Mouse (Mus musculus): Measurements from ENCODE around the gene Gmpr2. TPM values are rescaled to one million over a fixed set of nuclear protein-coding genes. Genes with fewer than 3 reads are reported as not detected.

The Gmpr2 gene
- total and polyA plus RNA-seq, 3 experiments: 8.1 to 11.8 (median 9.0) TPM

DNA sequence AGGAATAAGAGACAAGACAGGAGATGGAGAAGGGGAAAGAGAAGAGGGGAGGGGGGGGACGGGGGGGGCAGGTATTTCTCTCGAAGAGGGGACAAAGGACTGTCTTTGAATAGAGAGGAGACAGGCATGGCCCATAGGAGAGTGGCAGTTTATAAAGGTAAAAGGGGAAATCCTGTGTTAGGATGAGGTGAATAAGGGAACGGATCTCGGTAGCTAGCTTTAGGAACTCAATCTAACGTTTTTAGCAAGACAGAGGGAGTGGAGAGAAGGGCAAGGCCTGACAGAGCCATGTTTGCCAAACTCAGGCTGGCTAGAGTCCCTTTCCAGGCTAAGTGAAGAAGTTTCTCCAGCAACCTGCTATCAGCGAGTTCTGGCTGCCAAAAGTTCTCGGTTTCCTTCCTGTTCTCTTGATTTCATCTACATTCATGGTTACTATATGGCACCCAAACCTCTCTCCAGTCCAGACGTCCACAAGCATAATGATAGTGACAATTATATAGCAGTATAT is 50.8 kb downstream of the Gmpr2 start:
- peak overlapping the region; percentile 84; the same call in 1 of the 2 replicates for H3K27ac ChIP-seq
- no peaks in the 10 kb centered on the region for H3K27me3 ChIP-seq (ENCODE audit: control insufficient read depth, insufficient read depth, low read length)
- intact Hi-C loops (cut with DNase I): loop anchor here (1.0 to 10.0 kb wide), 4 partner anchors 21 to 238 kb away; partner anchors contain the start of gene Tm9sf1
- no peaks in the 10 kb centered on the region for H3K36me3 ChIP-seq (ENCODE audit: control insufficient read depth, insufficient read depth, low read length)
- H3K9ac ChIP-seq (ENCODE audit: low read depth, low read length): no peak overlapping the region
- peak overlapping the region; percentile 90; the same call in 1 of the 2 replicates for H3K4me3 ChIP-seq
- 35% methylated on average over 8 of the region's 8 CpGs for WGBS
- TF ChIP-seq POLR2A (IDR thresholded peaks at IDR 0.05; ENCODE audit: insufficient read depth, low read depth, low read length) (no peak), CTCF (IDR thresholded peaks at IDR 0.05) (no peak), EP300 (IDR thresholded peaks at IDR 0.05; ENCODE audit: insufficient read depth, low read depth, low read length) (no peak)
- no peaks in the 10 kb centered on the region for H3K79me2 ChIP-seq (replicated peaks; ENCODE audit: control insufficient read depth, insufficient read depth, low read length)
- no peak for DNase-seq
- no peaks in the 10 kb centered on the region; the same call in 1 of the 2 replicates for H3K4me1 ChIP-seq (ENCODE audit: control insufficient read depth, insufficient read depth, low read length)

DNA sequence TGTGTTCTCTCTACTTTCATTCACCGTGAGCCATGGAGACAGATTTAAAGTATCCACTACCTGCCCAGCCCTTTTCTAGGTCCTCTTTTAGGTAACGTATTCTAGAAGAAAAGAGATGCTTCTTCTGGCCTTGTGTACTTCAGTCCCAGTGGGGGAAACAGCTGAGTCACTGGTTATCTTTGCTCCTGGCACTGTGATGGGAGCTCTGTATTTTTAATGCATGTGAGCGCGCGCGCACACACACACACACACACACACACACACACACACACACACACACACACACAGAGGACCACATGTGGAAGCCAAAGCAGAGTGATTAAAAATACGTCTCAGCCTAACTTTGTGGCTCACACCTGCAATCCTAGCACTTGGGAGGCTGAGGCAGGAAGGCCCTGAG is 51.7 kb downstream of the Gmpr2 start:
- H3K9ac ChIP-seq (ENCODE audit: low read depth, low read length): no peak overlapping the region
- H3K27me3 ChIP-seq (ENCODE audit: control insufficient read depth, insufficient read depth, low read length): no peaks in the 10 kb centered on the region
- H3K27ac ChIP-seq: no peak overlapping the region
- DNase-seq: no peak
- H3K4me3 ChIP-seq: no peak overlapping the region
- no peaks in the 10 kb centered on the region for H3K36me3 ChIP-seq (ENCODE audit: control insufficient read depth, insufficient read depth, low read length)
- intact Hi-C loops (cut with DNase I): loop anchor here (2.0 to 10.0 kb wide), 3 partner anchors 41 to 239 kb away; partner anchors contain the start of gene Tm9sf1
- WGBS: 90% methylated on average over 7 of the region's 7 CpGs
- no peaks in the 10 kb centered on the region for H3K79me2 ChIP-seq (replicated peaks; ENCODE audit: control insufficient read depth, insufficient read depth, low read length)
- H3K4me1 ChIP-seq (ENCODE audit: control insufficient read depth, insufficient read depth, low read length): no peaks in the 10 kb centered on the region; the same call in 1 of the 2 replicates
- TF ChIP-seq EP300 (IDR thresholded peaks at IDR 0.05; ENCODE audit: insufficient read depth, low read depth, low read length) (no peak), CTCF (IDR thresholded peaks at IDR 0.05) (no peak), POLR2A (IDR thresholded peaks at IDR 0.05; ENCODE audit: insufficient read depth, low read depth, low read length) (no peak)

DNA sequence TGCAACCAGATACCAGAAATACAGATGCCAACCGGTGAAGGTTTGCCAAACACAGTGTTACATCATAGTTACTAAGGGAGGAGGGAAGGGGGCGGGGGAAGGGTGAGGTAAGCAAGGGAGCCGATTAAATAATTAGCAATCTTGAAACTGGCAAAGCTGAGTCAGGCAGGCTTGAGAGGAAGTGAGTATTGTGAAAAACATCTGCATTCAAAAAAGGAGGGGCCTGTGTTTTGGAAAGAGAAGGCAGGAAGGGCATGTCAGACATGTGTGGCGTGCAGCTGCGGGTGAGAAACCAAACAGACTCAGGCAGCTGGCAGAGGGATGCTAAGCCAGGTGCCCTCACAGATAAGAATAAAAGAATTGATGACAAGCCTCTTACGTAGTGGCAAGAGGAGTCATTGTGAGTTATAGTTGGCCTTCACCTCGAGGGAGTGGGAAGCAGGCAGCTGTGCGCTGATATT is 52.7 kb downstream of the Gmpr2 start:
- no peak overlapping the region for H3K4me3 ChIP-seq
- H3K27me3 ChIP-seq (ENCODE audit: control insufficient read depth, insufficient read depth, low read length): no peaks in the 10 kb centered on the region
- H3K36me3 ChIP-seq (ENCODE audit: control insufficient read depth, insufficient read depth, low read length): no peaks in the 10 kb centered on the region
- no peaks in the 10 kb centered on the region for H3K79me2 ChIP-seq (replicated peaks; ENCODE audit: control insufficient read depth, insufficient read depth, low read length)
- H3K4me1 ChIP-seq (ENCODE audit: control insufficient read depth, insufficient read depth, low read length): no peaks in the 10 kb centered on the region; the same call in 1 of the 2 replicates
- WGBS: 22% methylated on average over 8 of the region's 8 CpGs
- H3K9ac ChIP-seq (ENCODE audit: low read depth, low read length): no peak overlapping the region
- DNase-seq: peak in 1 of 2 experiments; percentile 61
- TF ChIP-seq EP300 (IDR thresholded peaks at IDR 0.05; ENCODE audit: insufficient read depth, low read depth, low read length) (peak; percentile 39; the same call in 1 of the 2 replicates), POLR2A (IDR thresholded peaks at IDR 0.05; ENCODE audit: insufficient read depth, low read depth, low read length) (0 out of 2 replicates have a peak, but pooled peaks have one; percentile 29), CTCF (IDR thresholded peaks at IDR 0.05) (no peak)
- peak overlapping the region; percentile 29; the same call in 1 of the 2 replicates for H3K27ac ChIP-seq
- intact Hi-C loops (cut with DNase I): loop anchor here (5.0 to 10.0 kb wide), 2 partner anchors 82 to 240 kb away; partner anchors contain the start of gene Tm9sf1

DNA sequence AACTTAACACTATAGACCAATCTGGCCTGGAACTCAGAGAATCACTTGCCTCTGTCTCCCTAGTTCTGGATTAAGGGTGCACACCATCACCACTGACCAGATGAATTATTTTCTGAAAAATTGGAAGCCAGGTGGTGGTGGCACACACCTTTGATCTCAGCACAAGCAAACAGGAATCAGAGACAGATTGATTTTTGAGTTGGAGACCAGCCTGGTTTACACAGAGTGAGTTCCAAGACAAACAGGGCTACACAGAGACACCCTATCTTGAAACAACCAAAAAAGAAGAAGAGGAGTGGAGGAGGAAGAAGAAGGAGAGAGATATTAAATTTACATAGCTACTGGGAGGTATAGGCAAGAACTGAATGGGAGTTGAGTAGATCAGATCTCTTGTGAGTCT is 54.5 kb downstream of the Gmpr2 start:
- H3K27ac ChIP-seq: no peak overlapping the region
- H3K4me1 ChIP-seq (ENCODE audit: control insufficient read depth, insufficient read depth, low read length): no peaks in the 10 kb centered on the region; the same call in 1 of the 2 replicates
- H3K9ac ChIP-seq (ENCODE audit: low read depth, low read length): no peak overlapping the region
- no peak for DNase-seq
- H3K79me2 ChIP-seq (replicated peaks; ENCODE audit: control insufficient read depth, insufficient read depth, low read length): no peaks in the 10 kb centered on the region
- no peaks in the 10 kb centered on the region for H3K36me3 ChIP-seq (ENCODE audit: control insufficient read depth, insufficient read depth, low read length)
- H3K27me3 ChIP-seq (ENCODE audit: control insufficient read depth, insufficient read depth, low read length): no peaks in the 10 kb centered on the region
- TF ChIP-seq EP300 (IDR thresholded peaks at IDR 0.05; ENCODE audit: insufficient read depth, low read depth, low read length): no peak
- no peak for TF ChIP-seq CTCF (IDR thresholded peaks at IDR 0.05)
- TF ChIP-seq POLR2A (IDR thresholded peaks at IDR 0.05; ENCODE audit: insufficient read depth, low read depth, low read length): no peak
- intact Hi-C loops (cut with DNase I): loop anchor here (10.0 kb wide), 1 partner anchor 241 kb away; no protein-coding TSS in a partner anchor
- H3K4me3 ChIP-seq: no peak overlapping the region

DNA sequence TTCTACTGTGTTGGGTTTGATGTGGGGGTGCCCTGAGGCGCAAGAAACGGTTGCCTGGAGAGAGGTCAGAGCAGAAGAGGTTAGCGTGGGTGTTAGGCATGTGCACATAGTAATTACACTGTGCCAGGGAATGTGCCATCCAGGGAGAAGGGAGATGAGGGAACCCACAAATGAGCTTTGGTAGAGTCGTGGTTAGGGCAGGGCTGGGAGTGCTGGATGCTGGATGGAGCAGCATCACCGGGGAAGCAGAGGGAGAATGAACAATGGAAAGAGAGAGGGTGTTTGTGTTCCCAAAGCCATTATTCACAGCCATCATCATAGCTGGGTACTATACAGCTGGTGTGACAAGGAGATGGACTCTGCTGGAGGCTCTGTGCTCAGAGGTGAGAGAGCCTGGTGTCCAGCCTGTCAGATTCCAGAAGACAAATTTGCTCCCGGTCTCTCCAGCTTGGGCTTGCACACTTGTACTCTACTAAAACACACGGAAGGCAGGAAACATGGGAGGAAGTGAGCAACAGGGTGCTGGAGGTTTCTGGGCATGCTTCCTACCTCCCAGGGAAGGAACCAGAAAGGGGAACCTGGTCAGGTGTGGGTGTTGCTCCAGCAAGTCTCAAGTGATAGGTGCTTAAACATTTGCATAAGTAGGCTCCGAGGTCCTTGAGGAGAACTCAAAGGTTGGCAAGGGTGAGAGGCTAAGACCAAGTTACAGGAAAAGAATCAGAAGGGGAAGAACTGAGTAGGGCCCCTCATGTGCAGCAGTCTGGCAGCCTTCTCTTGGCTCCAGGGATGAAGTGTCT is 56.3 kb downstream of the Gmpr2 start:
- 59% methylated on average over 8 of the region's 8 CpGs for WGBS
- no peak overlapping the region for H3K4me3 ChIP-seq
- H3K9ac ChIP-seq (ENCODE audit: low read depth, low read length): no peak overlapping the region
- no peaks in the 10 kb centered on the region for H3K36me3 ChIP-seq (ENCODE audit: control insufficient read depth, insufficient read depth, low read length)
- no peaks in the 10 kb centered on the region for H3K27me3 ChIP-seq (ENCODE audit: control insufficient read depth, insufficient read depth, low read length)
- no peak for TF ChIP-seq CTCF (IDR thresholded peaks at IDR 0.05)
- no peak for TF ChIP-seq EP300 (IDR thresholded peaks at IDR 0.05; ENCODE audit: insufficient read depth, low read depth, low read length)
- TF ChIP-seq POLR2A (IDR thresholded peaks at IDR 0.05; ENCODE audit: insufficient read depth, low read depth, low read length): no peak
- no peaks in the 10 kb centered on the region; the same call in 1 of the 2 replicates for H3K4me1 ChIP-seq (ENCODE audit: control insufficient read depth, insufficient read depth, low read length)
- H3K79me2 ChIP-seq (replicated peaks; ENCODE audit: control insufficient read depth, insufficient read depth, low read length): no peaks in the 10 kb centered on the region
- no peak overlapping the region for H3K27ac ChIP-seq
- no peak for DNase-seq
- intact Hi-C loops (cut with DNase I): loop anchor here (10.0 kb wide), 1 partner anchor 243 kb away; no protein-coding TSS in a partner anchor

Other genes with a start within 250 kb of the Gmpr2 start
Only the 30 nearest of the 35 such genes appear.
- 1 to 10 TPM; 1.3 to 2.0 TPM for gene Carmil3, start 181.3 kb upstream of the Gmpr2 start, total RNA-seq (2021)
- gene Carmil3, start 181.3 kb upstream of the Gmpr2 start, polyA plus RNA-seq (2012; rRNA removed): 3.4 and 4.8 TPM in 2 replicates
- gene Cpne6, start 161.5 kb upstream of the Gmpr2 start, total RNA-seq (2021): not detected
- 0.25 and 0.26 TPM in 2 replicates for gene Cpne6, start 161.5 kb upstream of the Gmpr2 start, polyA plus RNA-seq (2012; rRNA removed)
- gene Nrl, start 147.0 kb upstream of the Gmpr2 start, total RNA-seq (2021): not detected
- gene Nrl, start 147.0 kb upstream of the Gmpr2 start, polyA plus RNA-seq (2012; rRNA removed): not detected in 2 replicates
- gene Pck2, start 131.7 kb upstream of the Gmpr2 start, total RNA-seq (2021): 1 to 10 TPM; 9.0 to 9.4 TPM
- 13.3 and 15.3 TPM in 2 replicates for gene Pck2, start 131.7 kb upstream of the Gmpr2 start, polyA plus RNA-seq (2012; rRNA removed)
- gene Dcaf11, start 111.9 kb upstream of the Gmpr2 start, total RNA-seq (2021): 100 to 1,000 TPM; 136 to 160 TPM
- gene Dcaf11, start 111.9 kb upstream of the Gmpr2 start, polyA plus RNA-seq (2012; rRNA removed): 151 and 186 TPM in 2 replicates
- gene A730061H03Rik, start 111.5 kb upstream of the Gmpr2 start, total RNA-seq (2021): not detected
- 0.74 and 1.2 TPM in 2 replicates for gene A730061H03Rik, start 111.5 kb upstream of the Gmpr2 start, polyA plus RNA-seq (2012; rRNA removed)
- gene Fitm1, start 96.3 kb upstream of the Gmpr2 start, total RNA-seq (2021): 100 to 1,000 TPM; 165 to 187 TPM
- 323 and 403 TPM in 2 replicates for gene Fitm1, start 96.3 kb upstream of the Gmpr2 start, polyA plus RNA-seq (2012; rRNA removed)
- 100 to 1,000 TPM; 231 to 264 TPM for gene Psme1, start 93.8 kb upstream of the Gmpr2 start, total RNA-seq (2021)
- 101 and 118 TPM in 2 replicates for gene Psme1, start 93.8 kb upstream of the Gmpr2 start, polyA plus RNA-seq (2012; rRNA removed)
- gene Emc9, start 86.6 kb upstream of the Gmpr2 start, total RNA-seq (2021): 10 to 100 TPM; 58.4 to 61.1 TPM
- 52.9 and 54.2 TPM in 2 replicates for gene Emc9, start 86.6 kb upstream of the Gmpr2 start, polyA plus RNA-seq (2012; rRNA removed)
- gene Psme2, start 80.8 kb upstream of the Gmpr2 start, total RNA-seq (2021): 100 to 1,000 TPM; 119 to 120 TPM
- 37.3 and 56.7 TPM in 2 replicates for gene Psme2, start 80.8 kb upstream of the Gmpr2 start, polyA plus RNA-seq (2012; rRNA removed)
- gene Rnf31, start 80.2 kb upstream of the Gmpr2 start, total RNA-seq (2021): 10 to 100 TPM; 27.5 to 30.9 TPM
- 19.7 and 24.3 TPM in 2 replicates for gene Rnf31, start 80.2 kb upstream of the Gmpr2 start, polyA plus RNA-seq (2012; rRNA removed)
- 1 to 10 TPM; 9.7 to 9.8 TPM for gene Irf9, start 68.4 kb upstream of the Gmpr2 start, total RNA-seq (2021)
- gene Irf9, start 68.4 kb upstream of the Gmpr2 start, polyA plus RNA-seq (2012; rRNA removed): 22.2 and 29.3 TPM in 2 replicates
- gene Rec8, start 53.9 kb upstream of the Gmpr2 start, total RNA-seq (2021): under 1 TPM in 1 of 2 experiments, not detected in 1; 0.32 TPM
- gene Rec8, start 53.9 kb upstream of the Gmpr2 start, polyA plus RNA-seq (2012; rRNA removed): 0.12 and 0.29 TPM in 2 replicates
- 10 to 100 TPM; 51.3 to 64.1 TPM for gene Ipo4, start 36.0 kb upstream of the Gmpr2 start, total RNA-seq (2021)
- gene Ipo4, start 36.0 kb upstream of the Gmpr2 start, polyA plus RNA-seq (2012; rRNA removed): 68.2 and 68.9 TPM in 2 replicates
- 1 to 10 TPM; 2.5 to 3.8 TPM for gene Gm49378, start 34.0 kb upstream of the Gmpr2 start, total RNA-seq (2021)
- gene Gm49378, start 34.0 kb upstream of the Gmpr2 start, polyA plus RNA-seq (2012; rRNA removed): 3.5 and 5.0 TPM in 2 replicates
- gene Tm9sf1, start 28.1 kb upstream of the Gmpr2 start, total RNA-seq (2021): 10 to 100 TPM; 39.4 to 40.6 TPM
- 50.6 and 63.0 TPM in 2 replicates for gene Tm9sf1, start 28.1 kb upstream of the Gmpr2 start, polyA plus RNA-seq (2012; rRNA removed)
- gene Tssk4, start 21.8 kb upstream of the Gmpr2 start, total RNA-seq (2021): under 1 TPM; 0.34 to 0.47 TPM
- gene Tssk4, start 21.8 kb upstream of the Gmpr2 start, polyA plus RNA-seq (2012; rRNA removed): 0.55 and 0.61 TPM in 2 replicates
- gene Mdp1, start 11.4 kb upstream of the Gmpr2 start, total RNA-seq (2021): 10 to 100 TPM; 45.3 to 49.1 TPM
- gene Mdp1, start 11.4 kb upstream of the Gmpr2 start, polyA plus RNA-seq (2012; rRNA removed): 35.7 and 54.9 TPM in 2 replicates
- 100 to 1,000 TPM; 242 to 262 TPM for gene Nedd8, start 183 bp downstream of the Gmpr2 start, total RNA-seq (2021)
- 265 and 340 TPM in 2 replicates for gene Nedd8, start 183 bp downstream of the Gmpr2 start, polyA plus RNA-seq (2012; rRNA removed)
- gene Tinf2, start 9.9 kb downstream of the Gmpr2 start, total RNA-seq (2021): 10 to 100 TPM; 12.6 to 12.8 TPM
- 7.6 and 8.5 TPM in 2 replicates for gene Tinf2, start 9.9 kb downstream of the Gmpr2 start, polyA plus RNA-seq (2012; rRNA removed)
- under 1 TPM; 0.16 to 0.43 TPM for gene Tgm1, start 42.0 kb downstream of the Gmpr2 start, total RNA-seq (2021)
- 0.31 and 0.41 TPM in 2 replicates for gene Tgm1, start 42.0 kb downstream of the Gmpr2 start, polyA plus RNA-seq (2012; rRNA removed)
- gene Rabggta, start 50.3 kb downstream of the Gmpr2 start, total RNA-seq (2021): 10 to 100 TPM; 12.5 to 13.0 TPM
- 26.3 and 32.2 TPM in 2 replicates for gene Rabggta, start 50.3 kb downstream of the Gmpr2 start, polyA plus RNA-seq (2012; rRNA removed)
- 10 to 100 TPM; 35.4 to 40.2 TPM for gene Dhrs1, start 73.7 kb downstream of the Gmpr2 start, total RNA-seq (2021)
- gene Dhrs1, start 73.7 kb downstream of the Gmpr2 start, polyA plus RNA-seq (2012; rRNA removed): 82.9 and 85.8 TPM in 2 replicates
- gene Nop9, start 73.8 kb downstream of the Gmpr2 start, total RNA-seq (2021): 10 to 100 TPM; 10.1 to 11.4 TPM
- 8.3 and 13.1 TPM in 2 replicates for gene Nop9, start 73.8 kb downstream of the Gmpr2 start, polyA plus RNA-seq (2012; rRNA removed)
- under 1 TPM; 0.81 to 0.98 TPM for gene Cideb, start 86.5 kb downstream of the Gmpr2 start, total RNA-seq (2021)
- 6.7 and 8.1 TPM in 2 replicates for gene Cideb, start 86.5 kb downstream of the Gmpr2 start, polyA plus RNA-seq (2012; rRNA removed)
- gene Ltb4r2, start 89.5 kb downstream of the Gmpr2 start, total RNA-seq (2021): under 1 TPM in 1 of 2 experiments, not detected in 1; 0.20 TPM
- gene Ltb4r2, start 89.5 kb downstream of the Gmpr2 start, polyA plus RNA-seq (2012; rRNA removed): 0.06 and 0.20 TPM in 2 replicates
- gene Ltb4r1, start 94.0 kb downstream of the Gmpr2 start, total RNA-seq (2021): under 1 TPM; 0.34 to 0.36 TPM
- gene Ltb4r1, start 94.0 kb downstream of the Gmpr2 start, polyA plus RNA-seq (2012; rRNA removed): 0.76 TPM in 2 replicates
- 10 to 100 TPM; 16.1 to 20.3 TPM for gene Adcy4, start 112.2 kb downstream of the Gmpr2 start, total RNA-seq (2021)
- gene Adcy4, start 112.2 kb downstream of the Gmpr2 start, polyA plus RNA-seq (2012; rRNA removed): 36.5 and 40.0 TPM in 2 replicates
- gene Ripk3, start 116.9 kb downstream of the Gmpr2 start, total RNA-seq (2021): 1 to 10 TPM; 2.2 to 2.4 TPM
- 3.5 and 4.1 TPM in 2 replicates for gene Ripk3, start 116.9 kb downstream of the Gmpr2 start, polyA plus RNA-seq (2012; rRNA removed)
- 1 to 10 TPM; 3.6 to 5.1 TPM for gene Nfatc4, start 151.2 kb downstream of the Gmpr2 start, total RNA-seq (2021)
- 6.0 and 7.3 TPM in 2 replicates for gene Nfatc4, start 151.2 kb downstream of the Gmpr2 start, polyA plus RNA-seq (2012; rRNA removed)

Measured in heart, adult 2 months (tissue).